Mouse (Mus musculus): ENCODE data around the gene Ankrd10. TPM values are rescaled to one million over a fixed set of nuclear protein-coding genes. Genes with fewer than 3 reads are reported as not detected.

The Ankrd10 gene
- total and polyA plus RNA-seq, 2 experiments: 12.3 to 13.5 TPM

GRCm38 (mm10) chr8:11643123-11643522 lies 7.6 kb upstream of the Ankrd10 start:
- DNase-seq (ENCODE audit: extremely low read depth, low read depth, low spot score): no peak
- TF ChIP-seq CTCF (IDR thresholded peaks at IDR 0.05; ENCODE audit: low read depth, low read length) (no peak), POLR2A (IDR thresholded peaks at IDR 0.05; ENCODE audit: extremely low read depth, insufficient read depth, low read length) (no peak)

GRCm38 (mm10) chr8:11640606-11641005 lies 5.0 kb upstream of the Ankrd10 start:
- Histone ChIP-seq H3K9ac (ENCODE audit: low read depth, low read length) (no peak overlapping the region), H3K4me3 (ENCODE audit: insufficient read depth, low read depth, low read length) (no peak overlapping the region), H3K36me3 (ENCODE audit: control insufficient read depth, insufficient read depth, low read length) (no peaks in the 10 kb centered on the region), H3K27ac (replicated peaks; ENCODE audit: insufficient read depth, low read depth, low read length) (no peak overlapping the region), H3K79me2 (ENCODE audit: control insufficient read depth, insufficient read depth, low read length) (no peaks in the 10 kb centered on the region), H3K27me3 (ENCODE audit: control insufficient read depth, insufficient read depth, low read length) (no peaks in the 10 kb centered on the region), H3K4me1 (ENCODE audit: control insufficient read depth, insufficient read depth, low read length) (0 out of 2 replicates have a peak, but pooled peaks cover 2% of the 10 kb centered on the region)
- TF ChIP-seq POLR2A (IDR thresholded peaks at IDR 0.05; ENCODE audit: extremely low read depth, insufficient read depth, low read length) (no peak), CTCF (IDR thresholded peaks at IDR 0.05; ENCODE audit: low read depth, low read length) (no peak)
- 87% methylated on average over 2 of the region's 2 CpGs for WGBS
- no peak for DNase-seq (ENCODE audit: extremely low read depth, low read depth, low spot score)

More at GRCm38 (mm10) chr8:11643123-11643522, 7.6 kb upstream of the Ankrd10 start:
- Histone ChIP-seq H3K27ac (replicated peaks; ENCODE audit: insufficient read depth, low read depth, low read length) (no peak overlapping the region), H3K27me3 (ENCODE audit: control insufficient read depth, insufficient read depth, low read length) (no peaks in the 10 kb centered on the region), H3K79me2 (ENCODE audit: control insufficient read depth, insufficient read depth, low read length) (no peaks in the 10 kb centered on the region), H3K4me1 (ENCODE audit: control insufficient read depth, insufficient read depth, low read length) (no peaks in the 10 kb centered on the region), H3K9ac (ENCODE audit: low read depth, low read length) (no peak overlapping the region), H3K4me3 (ENCODE audit: insufficient read depth, low read depth, low read length) (no peak overlapping the region), H3K36me3 (ENCODE audit: control insufficient read depth, insufficient read depth, low read length) (no peaks in the 10 kb centered on the region)
- 87% methylated on average over 2 of the region's 2 CpGs for WGBS

- Histone ChIP-seq H3K9ac (ENCODE audit: low read depth, low read length) (no peak overlapping the region), H3K27me3 (ENCODE audit: control insufficient read depth, insufficient read depth, low read length) (no peaks in the 10 kb centered on the region), H3K36me3 (ENCODE audit: control insufficient read depth, insufficient read depth, low read length) (no peaks in the 10 kb centered on the region), H3K27ac (replicated peaks; ENCODE audit: insufficient read depth, low read depth, low read length) (no peak overlapping the region), H3K4me1 (ENCODE audit: control insufficient read depth, insufficient read depth, low read length) (peaks cover 17% of the 10 kb centered on the region; the same call in 1 of the 2 replicates), H3K4me3 (ENCODE audit: insufficient read depth, low read depth, low read length) (no peak overlapping the region), H3K79me2 (ENCODE audit: control insufficient read depth, insufficient read depth, low read length) (no peaks in the 10 kb centered on the region; the same call in 1 of the 2 replicates)
- 95% methylated on average over 7 of the region's 7 CpGs for WGBS
- TF ChIP-seq POLR2A (IDR thresholded peaks at IDR 0.05; ENCODE audit: extremely low read depth, insufficient read depth, low read length) (no peak), CTCF (IDR thresholded peaks at IDR 0.05; ENCODE audit: low read depth, low read length) (no peak)
- DNase-seq (ENCODE audit: extremely low read depth, low read depth, low spot score): no peak
Observed at GRCm38 (mm10) chr8:11637531-11637930, 2.0 kb upstream of the Ankrd10 start.

GRCm38 (mm10) chr8:11636324-11637057 lies 934 bp upstream of the Ankrd10 start:
- TF ChIP-seq CTCF (IDR thresholded peaks at IDR 0.05; ENCODE audit: low read depth, low read length): no peak
- TF ChIP-seq POLR2A (IDR thresholded peaks at IDR 0.05; ENCODE audit: extremely low read depth, insufficient read depth, low read length): 0 out of 2 replicates have a peak, but pooled peaks have one; percentile 5
- Histone ChIP-seq H3K36me3 (ENCODE audit: control insufficient read depth, insufficient read depth, low read length) (peaks cover 3% of the 10 kb centered on the region; the same call in 1 of the 2 replicates), H3K27ac (replicated peaks; ENCODE audit: insufficient read depth, low read depth, low read length) (peak overlapping the region; percentile 72), H3K79me2 (ENCODE audit: control insufficient read depth, insufficient read depth, low read length) (peaks cover 4% of the 10 kb centered on the region; the same call in 1 of the 2 replicates), H3K4me3 (ENCODE audit: insufficient read depth, low read depth, low read length) (peak overlapping the region; percentile 24; the same call in 1 of the 2 replicates), H3K4me1 (ENCODE audit: control insufficient read depth, insufficient read depth, low read length) (peaks cover 19% of the 10 kb centered on the region; the same call in 1 of the 2 replicates), H3K9ac (ENCODE audit: low read depth, low read length) (0 out of 2 replicates have a peak overlapping the region, but pooled peaks have one; percentile 0), H3K27me3 (ENCODE audit: control insufficient read depth, insufficient read depth, low read length) (no peaks in the 10 kb centered on the region)
- 3% methylated on average over 30 of the region's 30 CpGs for WGBS
- peak; percentile 90 for DNase-seq (ENCODE audit: extremely low read depth, low read depth, low spot score)

- H3K27me3 ChIP-seq (ENCODE audit: control insufficient read depth, insufficient read depth, low read length): no peaks in the 10 kb centered on the region
- H3K4me3 ChIP-seq (ENCODE audit: insufficient read depth, low read depth, low read length): peak overlapping the region; percentile 71
- peaks cover 19% of the 10 kb centered on the region; the same call in 1 of the 2 replicates for H3K4me1 ChIP-seq (ENCODE audit: control insufficient read depth, insufficient read depth, low read length)
- WGBS: under 1% methylated on average over 69 of the region's 70 CpGs
- peak; percentile 29 for DNase-seq (ENCODE audit: extremely low read depth, low read depth, low spot score)
- peak overlapping the region; percentile 80 for H3K9ac ChIP-seq (ENCODE audit: low read depth, low read length)
- no peak for TF ChIP-seq POLR2A (IDR thresholded peaks at IDR 0.05; ENCODE audit: extremely low read depth, insufficient read depth, low read length)
- TF ChIP-seq CTCF (IDR thresholded peaks at IDR 0.05; ENCODE audit: low read depth, low read length): no peak
- H3K27ac ChIP-seq (replicated peaks; ENCODE audit: insufficient read depth, low read depth, low read length): peak overlapping the region; percentile 59
- H3K36me3 ChIP-seq (ENCODE audit: control insufficient read depth, insufficient read depth, low read length): peaks cover 4% of the 10 kb centered on the region; the same call in 1 of the 2 replicates
- H3K79me2 ChIP-seq (ENCODE audit: control insufficient read depth, insufficient read depth, low read length): peaks cover 5% of the 10 kb centered on the region; the same call in 1 of the 2 replicates
Observed at GRCm38 (mm10) chr8:11635012-11635577, 462 bp downstream of the Ankrd10 start.

All from liver, adult 2 months (tissue).